Mouse (Mus musculus): ENCODE measurements around the gene Uvrag. TPM values are rescaled to one million over a fixed set of nuclear protein-coding genes. Genes with fewer than 3 reads are reported as not detected.

Uvrag gene
- polyA plus RNA-seq, 1 experiment from 2014 or later: 14.8 TPM

DNA sequence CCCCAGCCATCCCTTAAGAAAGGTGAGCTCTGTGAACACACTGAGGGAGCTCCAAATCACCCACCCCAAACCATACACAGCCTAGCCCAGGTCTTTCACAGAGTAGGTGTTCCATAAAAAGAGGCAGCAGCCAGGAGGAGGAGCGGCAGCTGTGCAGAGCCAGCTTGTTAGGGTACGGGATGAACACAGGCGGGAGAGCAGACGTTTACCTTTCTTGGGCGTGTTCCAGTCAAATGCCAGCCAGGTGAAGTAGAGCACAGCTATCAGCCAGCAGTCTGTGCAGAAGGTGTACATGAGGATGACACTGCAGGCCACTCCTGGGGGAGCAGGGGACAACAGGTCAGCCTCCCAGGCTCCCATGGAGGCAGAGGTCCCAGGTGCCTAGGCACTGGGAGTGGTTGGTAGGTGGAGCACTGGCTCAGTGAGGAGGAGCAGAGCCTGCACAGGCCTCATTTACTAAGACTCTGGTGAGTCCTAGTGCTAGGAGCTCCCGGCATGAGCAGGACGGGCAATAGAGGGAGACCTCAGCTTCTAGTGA lies 24.0 kb upstream of the Uvrag start:
- no peaks in the 10 kb centered on the region for H3K27me3 ChIP-seq (replicated peaks)
- H3K4me1 ChIP-seq: peaks cover 22% of the 10 kb centered on the region
- H3K27ac ChIP-seq (replicated peaks): no peak overlapping the region
- no peaks in the 10 kb centered on the region for H3K36me3 ChIP-seq
- H3K9me3 ChIP-seq: no peaks in the 10 kb centered on the region
- H3K4me2 ChIP-seq: no peak overlapping the region
- WGBS: 82% methylated on average over 7 of the region's 7 CpGs
- H3K9ac ChIP-seq: no peak overlapping the region
- no peak overlapping the region for H3K4me3 ChIP-seq
- ATAC-seq (ENCODE audit: extremely low read depth, insufficient number of reproducible peaks, low FRiP score, low TSS enrichment): no peak

GRCm38 (mm10) chr7:99162462-99162861 lies 21.5 kb upstream of the Uvrag start:
- Histone ChIP-seq H3K4me1 (peaks cover 39% of the 10 kb centered on the region), H3K4me3 (no peak overlapping the region), H3K27me3 (replicated peaks) (no peaks in the 10 kb centered on the region), H3K9ac (no peak overlapping the region), H3K27ac (replicated peaks) (no peak overlapping the region), H3K36me3 (no peaks in the 10 kb centered on the region), H3K4me2 (no peak overlapping the region), H3K9me3 (no peaks in the 10 kb centered on the region)
- ATAC-seq (ENCODE audit: extremely low read depth, insufficient number of reproducible peaks, low FRiP score, low TSS enrichment): no peak
- 85% methylated on average over 7 of the region's 7 CpGs for WGBS

- Histone ChIP-seq H3K27me3 (replicated peaks) (no peaks in the 10 kb centered on the region), H3K4me1 (peaks cover 40% of the 10 kb centered on the region), H3K4me2 (no peak overlapping the region), H3K9ac (no peak overlapping the region), H3K9me3 (no peaks in the 10 kb centered on the region), H3K4me3 (no peak overlapping the region), H3K36me3 (no peaks in the 10 kb centered on the region), H3K27ac (replicated peaks) (no peak overlapping the region)
- 72% methylated on average over 11 of the region's 11 CpGs for WGBS
- no peak for ATAC-seq (ENCODE audit: extremely low read depth, insufficient number of reproducible peaks, low FRiP score, low TSS enrichment)
Observed at GRCm38 (mm10) chr7:99161961-99162360, 21.0 kb upstream of the Uvrag start.

DNA sequence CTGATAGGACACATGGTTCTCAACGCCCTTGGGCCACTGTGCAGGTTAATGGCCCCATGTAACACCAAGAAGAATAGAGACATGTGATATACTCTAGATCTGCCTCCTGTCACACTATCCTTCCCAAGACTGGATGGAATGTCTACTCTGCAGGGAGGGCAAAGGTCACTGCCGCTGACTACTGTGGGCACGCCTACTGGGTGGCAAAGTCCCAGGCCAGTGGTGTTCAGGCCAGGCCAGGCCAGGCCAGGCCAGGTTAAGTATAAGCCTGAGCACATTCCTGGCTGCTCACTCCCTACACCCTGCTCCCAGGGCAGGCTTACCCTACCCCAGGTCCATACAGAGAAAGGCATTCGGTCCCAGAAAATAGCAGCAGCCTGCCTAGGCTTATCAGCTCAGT lies 20.6 kb upstream of the Uvrag start:
- Histone ChIP-seq H3K9me3 (no peaks in the 10 kb centered on the region), H3K9ac (no peak overlapping the region), H3K36me3 (no peaks in the 10 kb centered on the region), H3K4me3 (no peak overlapping the region), H3K4me1 (peaks cover 43% of the 10 kb centered on the region), H3K27ac (replicated peaks) (no peak overlapping the region), H3K27me3 (replicated peaks) (no peaks in the 10 kb centered on the region; the same call in 1 of the 2 replicates), H3K4me2 (no peak overlapping the region)
- 30% methylated on average over 4 of the region's 4 CpGs for WGBS
- no peak for ATAC-seq (ENCODE audit: extremely low read depth, insufficient number of reproducible peaks, low FRiP score, low TSS enrichment)

- Histone ChIP-seq H3K4me1 (peaks cover 44% of the 10 kb centered on the region), H3K27ac (replicated peaks) (no peak overlapping the region), H3K4me3 (no peak overlapping the region), H3K9me3 (no peaks in the 10 kb centered on the region), H3K4me2 (no peak overlapping the region), H3K27me3 (replicated peaks) (no peaks in the 10 kb centered on the region; the same call in 1 of the 2 replicates), H3K36me3 (no peaks in the 10 kb centered on the region), H3K9ac (no peak overlapping the region)
- no peak for ATAC-seq (ENCODE audit: extremely low read depth, insufficient number of reproducible peaks, low FRiP score, low TSS enrichment)
- WGBS: 72% methylated on average over 7 of the region's 7 CpGs
Observed at GRCm38 (mm10) chr7:99160995-99161394, 20.1 kb upstream of the Uvrag start.

DNA sequence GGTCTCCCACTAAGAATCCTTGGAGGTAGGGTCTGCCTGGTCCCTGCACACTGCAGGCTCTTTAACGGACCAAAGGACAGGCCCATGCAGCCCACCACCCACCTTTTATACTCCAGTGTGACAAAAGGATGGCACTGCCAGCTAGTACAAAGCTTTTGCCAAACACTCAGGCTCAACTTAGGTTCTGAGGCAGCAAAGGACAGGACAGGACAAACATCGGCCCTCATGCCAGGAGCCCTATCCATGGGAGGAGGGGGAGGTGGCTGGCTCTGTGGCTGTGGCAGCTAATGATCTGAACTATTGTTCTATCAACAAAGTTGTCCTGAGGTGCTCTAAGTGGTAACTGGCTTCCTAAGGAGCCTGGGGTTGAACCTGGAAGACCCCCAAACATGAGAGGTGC lies 18.5 kb upstream of the Uvrag start:
- Histone ChIP-seq H3K4me2 (no peak overlapping the region), H3K9me3 (no peaks in the 10 kb centered on the region), H3K9ac (no peak overlapping the region), H3K36me3 (no peaks in the 10 kb centered on the region), H3K27ac (replicated peaks) (no peak overlapping the region), H3K4me1 (peaks cover 54% of the 10 kb centered on the region), H3K4me3 (no peak overlapping the region), H3K27me3 (replicated peaks) (no peaks in the 10 kb centered on the region; the same call in 1 of the 2 replicates)
- 80% methylated on average over 2 of the region's 2 CpGs for WGBS
- ATAC-seq (ENCODE audit: extremely low read depth, insufficient number of reproducible peaks, low FRiP score, low TSS enrichment): no peak

DNA sequence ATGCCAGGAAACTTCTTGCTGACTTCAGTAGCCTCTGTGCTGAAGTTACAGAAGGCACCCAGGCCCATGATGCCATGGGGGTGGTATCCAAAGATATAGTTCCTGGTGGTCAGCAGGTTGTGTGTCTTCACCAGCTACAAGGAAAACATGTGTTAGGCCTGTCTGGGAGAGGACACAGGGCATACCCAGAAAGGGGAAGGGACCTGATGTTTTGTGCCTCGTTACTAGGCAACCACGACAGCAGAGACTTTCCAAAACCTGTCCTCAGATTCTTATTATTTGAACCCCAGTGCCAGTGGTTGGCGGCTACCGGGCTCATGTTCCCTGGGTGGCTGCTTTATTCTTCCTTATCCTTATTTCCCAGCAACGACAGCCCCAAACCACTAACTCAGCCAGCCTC lies 18.0 kb upstream of the Uvrag start:
- 57% methylated on average over 5 of the region's 5 CpGs for WGBS
- Histone ChIP-seq H3K4me3 (no peak overlapping the region), H3K36me3 (no peaks in the 10 kb centered on the region), H3K27ac (replicated peaks) (no peak overlapping the region), H3K4me2 (no peak overlapping the region), H3K9ac (no peak overlapping the region), H3K27me3 (replicated peaks) (no peaks in the 10 kb centered on the region; the same call in 1 of the 2 replicates), H3K9me3 (no peaks in the 10 kb centered on the region), H3K4me1 (peaks cover 55% of the 10 kb centered on the region)
- no peak for ATAC-seq (ENCODE audit: extremely low read depth, insufficient number of reproducible peaks, low FRiP score, low TSS enrichment)

DNA sequence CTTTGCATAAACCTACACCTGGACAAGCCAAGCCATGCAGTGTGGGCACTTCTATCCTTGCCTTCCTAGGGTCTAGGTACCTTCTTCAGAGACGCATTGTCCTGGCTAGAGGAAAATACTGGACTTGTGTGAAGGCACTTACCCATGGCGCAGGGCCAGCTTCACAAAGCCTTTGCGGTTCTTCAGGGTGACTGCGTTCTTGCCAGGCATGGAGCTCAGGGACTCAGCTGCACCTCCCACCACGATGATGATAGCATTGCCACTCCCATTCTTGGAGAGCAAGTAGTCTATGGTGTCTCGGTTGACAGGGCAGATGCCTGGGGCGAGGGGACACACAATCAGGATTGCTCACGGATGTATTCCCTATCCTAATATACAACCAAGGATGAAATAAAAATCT lies 17.1 kb upstream of the Uvrag start:
- Histone ChIP-seq H3K4me2 (no peak overlapping the region), H3K27ac (replicated peaks) (no peak overlapping the region), H3K4me3 (no peak overlapping the region), H3K36me3 (no peaks in the 10 kb centered on the region), H3K9me3 (no peaks in the 10 kb centered on the region), H3K4me1 (peaks cover 55% of the 10 kb centered on the region), H3K9ac (no peak overlapping the region), H3K27me3 (replicated peaks) (no peaks in the 10 kb centered on the region; the same call in 1 of the 2 replicates)
- ATAC-seq (ENCODE audit: extremely low read depth, insufficient number of reproducible peaks, low FRiP score, low TSS enrichment): no peak
- 68% methylated on average over 8 of the region's 8 CpGs for WGBS

- H3K4me1 ChIP-seq: peaks cover 55% of the 10 kb centered on the region
- 82% methylated on average over 10 of the region's 10 CpGs for WGBS
- no peaks in the 10 kb centered on the region for H3K9me3 ChIP-seq
- no peak overlapping the region for H3K9ac ChIP-seq
- ATAC-seq (ENCODE audit: extremely low read depth, insufficient number of reproducible peaks, low FRiP score, low TSS enrichment): no peak
- H3K36me3 ChIP-seq: no peaks in the 10 kb centered on the region
- H3K4me2 ChIP-seq: no peak overlapping the region
- H3K4me3 ChIP-seq: no peak overlapping the region
- no peaks in the 10 kb centered on the region; the same call in 1 of the 2 replicates for H3K27me3 ChIP-seq (replicated peaks)
- H3K27ac ChIP-seq (replicated peaks): no peak overlapping the region
Observed at GRCm38 (mm10) chr7:99156737-99157136, 15.8 kb upstream of the Uvrag start.

DNA sequence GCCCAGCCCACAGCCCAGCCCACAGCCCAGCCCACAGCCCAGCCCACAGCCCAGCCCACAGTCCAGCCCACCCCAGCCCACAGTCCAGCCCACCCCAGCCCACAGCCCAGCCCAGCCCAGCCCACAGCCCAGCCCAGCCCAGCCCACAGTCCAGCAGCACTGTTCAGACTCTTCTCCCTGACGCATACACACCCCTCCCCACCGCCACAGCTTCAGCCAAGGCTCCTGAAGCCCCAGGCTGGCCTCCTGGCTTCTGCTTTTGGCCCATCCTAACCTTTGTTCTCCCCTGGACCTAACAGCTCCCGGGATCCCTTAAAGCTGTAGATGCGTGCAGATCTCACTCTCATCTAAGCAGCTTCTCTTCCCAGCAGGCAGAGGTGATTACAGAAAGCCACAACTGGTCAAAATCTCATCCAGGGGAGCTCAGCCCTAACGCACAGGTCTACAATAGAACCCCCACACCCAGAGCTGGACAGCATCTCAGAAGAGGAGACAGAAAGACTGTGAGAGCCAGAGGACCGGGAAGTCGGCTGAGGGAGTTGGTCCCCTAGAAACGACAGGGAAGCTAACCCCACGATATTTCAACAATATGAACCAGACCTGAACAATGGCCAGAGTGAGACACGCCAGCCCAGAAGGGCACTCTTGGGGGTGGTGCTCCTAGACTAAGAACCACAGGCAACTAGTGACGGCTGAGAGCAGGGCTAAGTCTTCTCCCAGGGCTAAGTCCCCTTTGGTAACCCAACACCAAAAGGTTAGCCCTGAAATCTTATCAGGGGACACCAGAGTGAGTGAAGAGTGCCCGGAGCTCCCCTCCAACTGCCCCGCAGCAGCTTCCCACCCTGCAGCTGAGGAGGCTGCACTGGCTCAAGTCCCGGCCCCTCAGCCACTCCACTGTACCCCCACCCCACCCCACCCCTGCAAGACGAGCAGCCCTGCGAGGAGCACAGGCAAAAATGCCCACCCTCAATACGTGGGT lies 14.7 kb upstream of the Uvrag start:
- 8% methylated on average over 17 of the region's 17 CpGs for WGBS
- Histone ChIP-seq H3K4me3 (peak overlapping the region; percentile 33), H3K27ac (replicated peaks) (peak overlapping the region; percentile 8; the same call in 1 of the 2 replicates), H3K9ac (peak overlapping the region; percentile 68), H3K9me3 (no peaks in the 10 kb centered on the region), H3K4me2 (peak overlapping the region; percentile 65), H3K4me1 (peaks cover 47% of the 10 kb centered on the region), H3K27me3 (replicated peaks) (no peaks in the 10 kb centered on the region; the same call in 1 of the 2 replicates), H3K36me3 (no peaks in the 10 kb centered on the region)
- peak; percentile 53; the same call in 1 of the 2 replicates for ATAC-seq (ENCODE audit: extremely low read depth, insufficient number of reproducible peaks, low FRiP score, low TSS enrichment)

GRCm38 (mm10) chr7:99154648-99155151 lies 13.8 kb upstream of the Uvrag start:
- 57% methylated on average over 8 of the region's 8 CpGs for WGBS
- no peaks in the 10 kb centered on the region; the same call in 1 of the 2 replicates for H3K27me3 ChIP-seq (replicated peaks)
- H3K4me2 ChIP-seq: no peak overlapping the region; the same call in 1 of the 2 replicates
- H3K27ac ChIP-seq (replicated peaks): no peak overlapping the region
- no peak for ATAC-seq (ENCODE audit: extremely low read depth, insufficient number of reproducible peaks, low FRiP score, low TSS enrichment)
- H3K9ac ChIP-seq: no peak overlapping the region
- H3K4me1 ChIP-seq: peaks cover 45% of the 10 kb centered on the region
- H3K9me3 ChIP-seq: no peaks in the 10 kb centered on the region
- no peak overlapping the region for H3K4me3 ChIP-seq
- H3K36me3 ChIP-seq: no peaks in the 10 kb centered on the region

All from heart, embryonic 13.5 days (tissue).